Mouse (Mus musculus) megakaryocyte, embryonic 14.5 days (primary cell): ENCODE data around the gene Wdhd1.

ENCODE experiments used
- FLI1 ChIP-seq: IDR thresholded peaks from 2 replicates; pipeline ENCODE4 v1.6.1; 2012; ENCODE audit warnings: low read length, inconsistent platforms, mixed read lengths
- GATA1 ChIP-seq: IDR thresholded peaks from 3 replicates; pipeline ENCODE4 v1.6.1; 2012; ENCODE audit warnings: mixed read lengths, low read length, inconsistent platforms, borderline replicate concordance

DNA sequence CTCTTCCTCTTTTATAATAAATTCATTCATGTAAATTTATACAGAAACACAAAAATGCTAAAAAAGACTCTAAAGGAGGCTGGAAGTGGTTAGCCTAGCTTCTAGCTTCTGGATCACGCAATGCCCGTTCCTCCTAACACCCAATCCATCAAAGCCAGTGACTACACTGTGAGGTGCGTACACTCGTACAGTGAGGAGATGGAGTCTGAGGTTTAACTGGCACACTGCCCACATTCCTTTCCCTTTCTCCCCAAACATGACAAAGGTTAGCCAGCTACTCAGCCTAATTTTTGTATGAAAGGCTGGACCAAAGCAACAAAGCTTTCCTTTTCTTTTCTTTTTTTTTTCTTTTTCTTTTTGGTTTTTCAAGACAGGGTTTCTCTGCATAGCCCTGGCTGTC is 33.9 kb downstream of the Wdhd1 start:
- TF ChIP-seq GATA1 (no peak), FLI1 (no peak)
